Mouse (Mus musculus) MEL (cell line): ENCODE data around the gene Tbc1d16. TPM values are rescaled to one million over a fixed set of nuclear protein-coding genes. Genes with fewer than 3 reads are reported as not detected.

Source experiments
- DNase-seq: peaks from one replicate; pipeline ENCODE4 v3.0.0; 2011; ENCODE audit warnings: low read depth, low spot score
- H3K27ac ChIP-seq: 2 replicates; pipeline ENCODE4 v1.5.1; 2012; ENCODE audit warnings: low read depth, mild to moderate bottlenecking, control low read depth, low read length, moderate library complexity; ENCODE audit not compliant: control insufficient read depth
- H3K27me3 ChIP-seq, 2 experiments: fragments of 150-350 bp in 1 of 2; sonication (generic) in 1 of 2; 2 replicates each; pipeline ENCODE4 v1.6.1; 2012; ENCODE audit warnings: low read length in 2 of 2, mild to moderate bottlenecking in 2 of 2, improper control_type of control experiment in 1 of 2, moderate library complexity in 1 of 2; ENCODE audit not compliant: insufficient read depth in 2 of 2, control insufficient read depth in 1 of 2
- H3K36me3 ChIP-seq, 2 experiments: 2 replicates each; pipeline ENCODE4 v1.6.1; 2012 to 2014; ENCODE audit warnings: low read length in 2 of 2, improper control_type of control experiment in 1 of 2, inconsistent platforms in 1 of 2, mild to moderate bottlenecking in 1 of 2; ENCODE audit not compliant: insufficient read depth in 2 of 2, control insufficient read depth in 1 of 2
- H3K4me1 ChIP-seq, 2 experiments: fragments of 150-350 bp in 1 of 2; sonication (generic) in 1 of 2; 2 replicates each; pipeline ENCODE4 v1.6.1; 2012; ENCODE audit warnings: low read length in 2 of 2, improper control_type of control experiment in 1 of 2, mild to moderate bottlenecking in 1 of 2; ENCODE audit not compliant: insufficient read depth in 2 of 2, control insufficient read depth in 1 of 2
- H3K4me3 ChIP-seq, 2 experiments: fragments of 150-350 bp in 1 of 2; sonication (generic) in 1 of 2; 2 replicates each; pipeline ENCODE4 v1.5.1; 2012; ENCODE audit warnings: low read depth in 2 of 2, low read length in 2 of 2, mild to moderate bottlenecking in 2 of 2, moderate library complexity in 2 of 2, control low read depth in 1 of 2, improper control_type of control experiment in 1 of 2; ENCODE audit not compliant: control insufficient read depth in 1 of 2, insufficient read depth in 1 of 2
- H3K79me2 ChIP-seq: 2 replicates; pipeline ENCODE4 v1.6.1; 2012; ENCODE audit warnings: mild to moderate bottlenecking, low read length, moderate library complexity; ENCODE audit not compliant: control insufficient read depth, poor library complexity, insufficient read depth
- H3K9ac ChIP-seq: 2 replicates; pipeline ENCODE4 v1.6.1; 2012; ENCODE audit warnings: low read depth, mild to moderate bottlenecking, control low read depth, low read length, moderate library complexity; ENCODE audit not compliant: control insufficient read depth, poor library complexity, severe bottlenecking
- H3K9me3 ChIP-seq: fragments of 150-350 bp; sonication (generic); replicated peaks from 2 replicates; pipeline ENCODE4 v1.6.1; 2012; ENCODE audit warnings: mild to moderate bottlenecking, low read length, improper control_type of control experiment, moderate library complexity; ENCODE audit not compliant: insufficient read depth
- BHLHE40 ChIP-seq: IDR thresholded peaks from 2 replicates; pipeline ENCODE4 v1.6.1; 2012; ENCODE audit warnings: low read depth, mild to moderate bottlenecking, inconsistent platforms, low read length, improper control_type of control experiment, borderline replicate concordance
- CTCF ChIP-seq, 3 experiments: IDR thresholded peaks in 2 of 3; conservative IDR thresholded peaks in 1 of 3; 2 replicates each; pipeline ENCODE4 v1.5.1; 2011 to 2012; ENCODE audit warnings: low read length in 3 of 3, low read depth in 2 of 3, mild to moderate bottlenecking in 2 of 3, improper control_type of control experiment in 1 of 3, inconsistent platforms in 1 of 3, mixed read lengths in 1 of 3, moderate library complexity in 1 of 3; ENCODE audit not compliant: control insufficient read depth in 1 of 3, insufficient read depth in 1 of 3, poor library complexity in 1 of 3, severe bottlenecking in 1 of 3
- ELF1 ChIP-seq: IDR thresholded peaks from 2 replicates; pipeline ENCODE4 v1.6.1; 2014; ENCODE audit warnings: low read depth, mild to moderate bottlenecking, inconsistent platforms, low read length, improper control_type of control experiment, moderate library complexity
- EP300 ChIP-seq, 2 experiments: IDR thresholded peaks; 2 replicates each; pipeline ENCODE4 v1.6.1; 2011; ENCODE audit warnings: improper control_type of control experiment in 2 of 2, low read length in 2 of 2, low read depth in 1 of 2, mild to moderate bottlenecking in 1 of 2
- ETS1 ChIP-seq: IDR thresholded peaks from 2 replicates; pipeline ENCODE4 v1.6.1; 2012; ENCODE audit warnings: low read depth, mild to moderate bottlenecking, inconsistent platforms, low read length, improper control_type of control experiment, moderate library complexity
- GABPA ChIP-seq: IDR thresholded peaks from 2 replicates; pipeline ENCODE4 v1.6.1; 2012; ENCODE audit warnings: low read depth, mild to moderate bottlenecking, inconsistent platforms, low read length, improper control_type of control experiment, moderate library complexity
- GATA1 ChIP-seq: IDR thresholded peaks from 2 replicates; pipeline ENCODE4 v1.6.1; 2011; ENCODE audit warnings: low read depth, low read length, improper control_type of control experiment
- HCFC1 ChIP-seq: IDR thresholded peaks from 2 replicates; pipeline ENCODE4 v1.6.1; 2012; ENCODE audit warnings: low read depth, mild to moderate bottlenecking, inconsistent platforms, low read length, improper control_type of control experiment, moderate library complexity
- MAFK ChIP-seq: IDR thresholded peaks from 2 replicates; pipeline ENCODE4 v1.6.1; 2011; ENCODE audit warnings: low read depth, mild to moderate bottlenecking, low read length, improper control_type of control experiment, borderline replicate concordance
- MAZ ChIP-seq: IDR thresholded peaks from 2 replicates; pipeline ENCODE4 v1.6.1; 2012; ENCODE audit warnings: low read depth, mild to moderate bottlenecking, inconsistent platforms, low read length, improper control_type of control experiment
- MEF2A ChIP-seq: IDR thresholded peaks from 2 replicates; pipeline ENCODE4 v1.6.1; 2014; ENCODE audit warnings: low read depth, mild to moderate bottlenecking, inconsistent platforms, low read length, improper control_type of control experiment; ENCODE audit not compliant: poor library complexity, insufficient replicate concordance, severe bottlenecking; ENCODE audit errors: extremely low read depth
- MYB ChIP-seq: IDR thresholded peaks from 2 replicates; pipeline ENCODE4 v1.6.1; 2011; ENCODE audit warnings: mild to moderate bottlenecking, low read depth, low read length, improper control_type of control experiment
- NELFE ChIP-seq: IDR thresholded peaks from 2 replicates; pipeline ENCODE4 v1.6.1; 2011; ENCODE audit warnings: low read depth, low read length, improper control_type of control experiment
- NRF1 ChIP-seq: IDR thresholded peaks from 2 replicates; pipeline ENCODE4 v1.6.1; 2014; ENCODE audit warnings: low read depth, mild to moderate bottlenecking, inconsistent platforms, low read length, improper control_type of control experiment, moderate library complexity; ENCODE audit not compliant: poor library complexity, insufficient read depth, severe bottlenecking
- POLR2A ChIP-seq, 2 experiments: IDR thresholded peaks; 2 replicates each; pipeline ENCODE4 v1.6.1; 2011 to 2012; ENCODE audit warnings: low read length in 2 of 2, mild to moderate bottlenecking in 2 of 2, control low read depth in 1 of 2, improper control_type of control experiment in 1 of 2, low read depth in 1 of 2, moderate library complexity in 1 of 2; ENCODE audit not compliant: control insufficient read depth in 1 of 2, insufficient read depth in 1 of 2, poor library complexity in 1 of 2
- RAD21 ChIP-seq: IDR thresholded peaks from 2 replicates; pipeline ENCODE4 v1.6.1; 2011; ENCODE audit warnings: mild to moderate bottlenecking, low read depth, low read length, improper control_type of control experiment
- RCOR1 ChIP-seq: IDR thresholded peaks from 2 replicates; pipeline ENCODE4 v1.6.1; 2012; ENCODE audit warnings: low read depth, mild to moderate bottlenecking, inconsistent platforms, low read length, improper control_type of control experiment
- SMC3 ChIP-seq: IDR thresholded peaks from 2 replicates; pipeline ENCODE4 v1.6.1; 2011; ENCODE audit warnings: low read depth, low read length, improper control_type of control experiment
- TAL1 ChIP-seq: IDR thresholded peaks from 2 replicates; pipeline ENCODE4 v1.6.1; 2012; ENCODE audit warnings: mild to moderate bottlenecking, inconsistent platforms, low read length, moderate library complexity, mixed read lengths
- TBP ChIP-seq: IDR thresholded peaks from 2 replicates; pipeline ENCODE4 v1.8.0; 2011; ENCODE audit warnings: low read depth, low read length, improper control_type of control experiment
- TCF12 ChIP-seq: IDR thresholded peaks from 2 replicates; pipeline ENCODE4 v1.6.1; 2014; ENCODE audit warnings: low read depth, mild to moderate bottlenecking, inconsistent platforms, low read length, improper control_type of control experiment, moderate library complexity
- UBTF ChIP-seq: IDR thresholded peaks from 2 replicates; pipeline ENCODE4 v1.6.1; 2012; ENCODE audit warnings: low read depth, mild to moderate bottlenecking, inconsistent platforms, low read length, improper control_type of control experiment, moderate library complexity, borderline replicate concordance; ENCODE audit not compliant: insufficient read depth
- ZC3H11A ChIP-seq: IDR thresholded peaks from 2 replicates; pipeline ENCODE4 v1.6.1; 2012; ENCODE audit warnings: low read depth, mild to moderate bottlenecking, inconsistent platforms, low read length, improper control_type of control experiment
- ZNF384 ChIP-seq: IDR thresholded peaks from 2 replicates; pipeline ENCODE4 v1.6.1; 2012; ENCODE audit warnings: low read depth, mild to moderate bottlenecking, inconsistent platforms, low read length, improper control_type of control experiment
- polyA plus RNA-seq, 2 experiments: library from polyadenylated mRNA; stranded (reverse) in 1 of 2; unstranded in 1 of 2; fragments of >175 nt in 1 of 2; fragments of >200 nt in 1 of 2; gene quantifications; 2 replicates each; pipeline versions ENCODE4 v1.2.1 to v1.2.4; 2012; ENCODE audit warnings: low replicate concordance in 2 of 2, low read depth in 1 of 2; ENCODE audit not compliant: insufficient read length in 2 of 2, insufficient read depth in 1 of 2, missing spikeins in 1 of 2
- total RNA-seq: library from RNA; depleted of rRNA; stranded (reverse); fragments of 300-350 nt; gene quantifications from 2 replicates; pipeline ENCODE4 v1.2.3, GENCODE M21; 2012

Gene Tbc1d16
- total and polyA plus RNA-seq, 3 experiments: 13.6 to 19.2 TPM; not detected in 1

DNA sequence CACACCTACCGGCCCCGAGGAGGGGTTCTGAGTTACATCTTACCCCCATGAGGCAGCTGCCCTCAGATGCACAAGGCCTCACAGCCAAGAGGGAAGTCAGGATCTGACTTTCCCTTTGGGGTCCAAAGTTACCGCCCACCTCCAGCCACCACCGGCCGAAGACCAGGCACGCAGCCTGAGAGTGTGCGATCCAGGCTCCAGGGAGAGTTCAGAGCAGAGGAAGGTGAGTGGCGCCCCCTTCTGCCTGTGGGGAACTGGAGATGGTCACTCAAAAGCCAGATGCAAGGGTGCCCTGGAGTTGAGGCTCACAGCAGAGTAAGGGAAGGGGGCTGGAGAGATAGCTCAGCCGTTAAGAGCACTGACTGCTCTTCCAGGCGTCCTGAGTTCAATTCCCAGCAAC, 22.6 kb downstream of the Tbc1d16 start:
- no peak for DNase-seq
- Histone ChIP-seq H3K79me2 (no peaks in the 10 kb centered on the region), H3K4me1 (no peaks in the 10 kb centered on the region), H3K4me3 (no peak overlapping the region), H3K27me3 (no peaks in the 10 kb centered on the region), H3K9ac (no peak overlapping the region), H3K36me3 (no peaks in the 10 kb centered on the region; a peak in 1 of 4 replicates), H3K9me3 (no peaks in the 10 kb centered on the region), H3K27ac (no peak overlapping the region)
- no peak for TF ChIP-seq ZNF384
- no peak for TF ChIP-seq MAZ
- TF ChIP-seq TBP: no peak
- no peak for TF ChIP-seq MAFK
- no peak for TF ChIP-seq NELFE
- TF ChIP-seq CTCF (IDR thresholded peaks at IDR 0.05 in 2 of 3, conservative IDR thresholded peaks at IDR 0.05 in 1 of 3; ENCODE audit: control insufficient read depth in 1 of 3, insufficient read depth in 1 of 3, low read depth in 2 of 3, low read length in 3 of 3, poor library complexity in 1 of 3, severe bottlenecking in 1 of 3): peak in 2 of 3 experiments; percentile 28 to 53; a peak in 4 of 6 replicates

DNA sequence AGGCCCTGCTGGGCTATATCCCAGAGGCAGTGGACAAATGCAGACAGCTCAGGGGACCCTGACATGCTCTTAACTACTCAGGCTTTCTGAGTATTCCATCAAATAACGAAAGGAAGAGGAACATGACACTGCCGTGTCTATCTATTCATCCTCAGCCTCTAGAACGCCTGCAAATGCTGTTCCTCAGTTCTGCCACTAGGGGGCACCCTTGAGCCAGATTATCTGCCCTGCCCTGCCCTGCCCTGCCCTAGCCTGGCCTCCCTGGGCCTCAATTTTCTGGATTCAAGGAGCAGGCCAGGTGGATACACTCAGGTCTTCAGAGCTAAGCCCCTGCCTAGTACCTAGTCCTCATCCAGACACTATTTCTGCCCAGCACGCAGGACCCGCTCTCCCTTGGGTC, 24.9 kb downstream of the Tbc1d16 start:
- Histone ChIP-seq H3K27me3 (no peaks in the 10 kb centered on the region), H3K79me2 (no peaks in the 10 kb centered on the region), H3K27ac (no peak overlapping the region), H3K9me3 (no peaks in the 10 kb centered on the region), H3K4me3 (no peak overlapping the region), H3K4me1 (no peaks in the 10 kb centered on the region), H3K9ac (no peak overlapping the region), H3K36me3 (no peaks in the 10 kb centered on the region; a peak in 1 of 4 replicates)
- peak; percentile 60 for DNase-seq
- TF ChIP-seq NRF1 (no peak), MEF2A (no peak), MYB (no peak), ELF1 (no peak), MAZ (no peak), TAL1 (no peak), HCFC1 (no peak), ETS1 (no peak), UBTF (no peak), RCOR1 (no peak), TCF12 (no peak), GATA1 (no peak), ZC3H11A (peak; percentile 32; the same call in 1 of the 2 replicates), CTCF (IDR thresholded peaks at IDR 0.05 in 2 of 3, conservative IDR thresholded peaks at IDR 0.05 in 1 of 3; ENCODE audit: control insufficient read depth in 1 of 3, insufficient read depth in 1 of 3, low read depth in 2 of 3, low read length in 3 of 3, poor library complexity in 1 of 3, severe bottlenecking in 1 of 3) (peak; percentile 90 to 98 (median 95)), SMC3 (peak; percentile 53), POLR2A (IDR thresholded peaks at IDR 0.05; ENCODE audit: control insufficient read depth in 1 of 2, insufficient read depth in 1 of 2, low read depth in 1 of 2, low read length in 2 of 2, poor library complexity in 1 of 2) (no peak), BHLHE40 (no peak), EP300 (IDR thresholded peaks at IDR 0.05; ENCODE audit: low read depth in 1 of 2, low read length in 2 of 2) (no peak), GABPA (no peak), RAD21 (peak; percentile 59)
